ENCODE assay signal across 11 mouse cellular contexts in the genomic region with DNA sequence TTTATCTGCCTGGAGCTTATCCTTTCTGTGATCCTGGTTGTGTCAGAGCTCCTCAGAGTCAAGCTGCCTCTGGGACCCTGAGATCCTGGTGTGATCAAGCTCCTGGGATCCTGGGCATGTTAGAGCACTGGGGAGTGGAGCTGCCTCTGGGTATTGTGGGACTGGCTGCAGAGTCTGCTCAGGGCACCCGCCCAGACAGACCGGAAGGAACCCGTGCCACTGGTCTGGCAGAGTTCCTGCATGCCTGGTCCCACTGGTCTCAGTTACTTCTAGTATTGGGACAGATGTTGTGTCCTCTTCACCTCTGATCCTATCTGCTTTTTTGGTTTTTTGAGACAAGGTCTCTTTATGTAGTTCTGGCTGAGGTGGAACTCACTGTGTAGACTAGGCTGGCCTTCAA. TPM values are rescaled to one million over a fixed set of nuclear protein-coding genes. Genes with fewer than 3 reads are reported as not detected.
DNase-seq lines count a peak whose midpoint lies in the region; ATAC-seq and TF ChIP-seq lines count a peak whose summit lies in the region.
"Had no signal": no experiment of that assay in that cellular context is flagged by ENCODE, and none has a peak within 500 bp of the region (broad histone marks: within the 10 kb centered on the region; RNA-seq: fewer than 3 reads in every experiment).

No protein-coding gene starts in this region.

- no peaks in the 10 kb centered on the region for H3K36me3 ChIP-seq in liver, adult 2 months (ENCODE audit: control insufficient read depth, insufficient read depth, low read length)
- no peaks in the 10 kb centered on the region for H3K36me3 ChIP-seq in liver, postnatal 0 days (replicated peaks; ENCODE audit: insufficient read depth, low read length)
- H3K36me3 ChIP-seq in forebrain, embryonic 16.5 days (ENCODE audit: control insufficient read depth, insufficient read depth), result no peaks in the 10 kb centered on the region
- H3K36me3 ChIP-seq: embryonic facial prominence, embryonic 15.5 days; heart, embryonic 15.5 days had no signal

- peaks cover 12% of the 10 kb centered on the region for H3K4me1 ChIP-seq in liver, adult 2 months (ENCODE audit: control insufficient read depth, insufficient read depth, low read length)
- peaks cover 11% of the 10 kb centered on the region for H3K4me1 ChIP-seq in liver, postnatal 0 days (ENCODE audit: insufficient read depth)
- H3K4me1 ChIP-seq in forebrain, embryonic 16.5 days (replicated peaks; ENCODE audit: control insufficient read depth, insufficient read depth, low read length), result no peaks in the 10 kb centered on the region
- H3K4me1 ChIP-seq: embryonic facial prominence, embryonic 15.5 days had no signal

- H3K27ac ChIP-seq in liver, adult 2 months (replicated peaks; ENCODE audit: insufficient read depth, low read depth, low read length), result peak overlapping the region; percentile 0; the same call in 1 of the 2 replicates
- no peak overlapping the region for H3K27ac ChIP-seq in liver, postnatal 0 days (ENCODE audit: low read depth)
- H3K27ac ChIP-seq in forebrain, embryonic 16.5 days (ENCODE audit: low read length), result no peak overlapping the region
- H3K27ac ChIP-seq: embryonic facial prominence, embryonic 15.5 days; heart, embryonic 15.5 days had no signal

- H3K9me3 ChIP-seq in liver, postnatal 0 days (ENCODE audit: low read length), result no peaks in the 10 kb centered on the region
- H3K9me3 ChIP-seq in forebrain, embryonic 16.5 days (ENCODE audit: control insufficient read depth, low read length), result no peaks in the 10 kb centered on the region
- H3K9me3 ChIP-seq: embryonic facial prominence, embryonic 15.5 days; heart, embryonic 15.5 days had no signal

- TF ChIP-seq EP300 in liver, postnatal 0 days (IDR thresholded peaks at IDR 0.05; ENCODE audit: low read depth), result no peak

- H3K4me3 ChIP-seq in liver, adult 2 months (ENCODE audit: insufficient read depth, low read depth, low read length), result no peak overlapping the region
- no peak overlapping the region for H3K4me3 ChIP-seq in liver, postnatal 0 days (ENCODE audit: low read depth, low read length)
- no peak overlapping the region for H3K4me3 ChIP-seq in forebrain, embryonic 16.5 days (replicated peaks; ENCODE audit: low read length)
- H3K4me3 ChIP-seq: embryonic facial prominence, embryonic 15.5 days; heart, embryonic 15.5 days had no signal

- H3K9ac ChIP-seq in liver, adult 2 months (ENCODE audit: low read depth, low read length), result no peak overlapping the region
- no peak overlapping the region for H3K9ac ChIP-seq in liver, postnatal 0 days (replicated peaks)
- no peak overlapping the region for H3K9ac ChIP-seq in forebrain, embryonic 16.5 days (replicated peaks; ENCODE audit: low read depth, low read length)
- H3K9ac ChIP-seq: embryonic facial prominence, embryonic 15.5 days; heart, embryonic 15.5 days had no signal

- peak; percentile 30 to 47 for DNase-seq in cerebellum, postnatal 25 days
- no peak for DNase-seq in cerebellum, postnatal 4 days (ENCODE audit: low spot score in 2 of 2)
- peak; percentile 45 for DNase-seq in liver, adult 2 months (ENCODE audit: extremely low read depth, low read depth, low spot score)
- DNase-seq in liver, postnatal 0 days, result no peak
- DNase-seq in cerebellum, postnatal 36 days, result peak; percentile 24 to 27
- peak; percentile 63 for DNase-seq in lung, postnatal 14 days
- no peak for DNase-seq in ovary, adult 18-20 months (ENCODE audit: low spot score)

- H3K4me2 ChIP-seq in liver, postnatal 0 days (ENCODE audit: low read depth, low read length), result no peak overlapping the region
- no peak overlapping the region for H3K4me2 ChIP-seq in forebrain, embryonic 16.5 days (ENCODE audit: low read length)
- H3K4me2 ChIP-seq: embryonic facial prominence, embryonic 15.5 days; heart, embryonic 15.5 days had no signal

- no peaks in the 10 kb centered on the region for H3K27me3 ChIP-seq in liver, adult 2 months (ENCODE audit: control insufficient read depth, insufficient read depth, low read length)
- no peaks in the 10 kb centered on the region for H3K27me3 ChIP-seq in liver, postnatal 0 days (ENCODE audit: insufficient read depth, low read length)
- H3K27me3 ChIP-seq in forebrain, embryonic 16.5 days (replicated peaks; ENCODE audit: control insufficient read depth, insufficient read depth, low read length), result no peaks in the 10 kb centered on the region
- H3K27me3 ChIP-seq: CH12.LX; embryonic facial prominence, embryonic 15.5 days; heart, embryonic 15.5 days had no signal

- ATAC-seq in liver, postnatal 0 days, result no peak
- ATAC-seq in forebrain, embryonic 16.5 days, result no peak

- WGBS in liver, adult 2 months, result 3% methylated on average over 3 of the region's 3 CpGs
- WGBS in liver, postnatal 0 days (ENCODE audit: insufficient replicate concordance), result 63% methylated on average over 3 of the region's 3 CpGs
- 90% methylated on average over 3 of the region's 3 CpGs for WGBS in forebrain, embryonic 16.5 days

- H3K79me2 ChIP-seq in liver, adult 2 months (ENCODE audit: control insufficient read depth, insufficient read depth, low read length), result peaks cover 34% of the 10 kb centered on the region; the same call in 1 of the 2 replicates

- TF ChIP-seq POLR2A in liver, adult 2 months (IDR thresholded peaks at IDR 0.05; ENCODE audit: extremely low read depth, insufficient read depth, low read length), result no peak

- TF ChIP-seq CTCF in liver, adult 2 months (IDR thresholded peaks at IDR 0.05; ENCODE audit: low read depth, low read length), result no peak
- no peak for TF ChIP-seq CTCF in liver, postnatal 0 days (IDR thresholded peaks at IDR 0.05; ENCODE audit: low read depth)

RNA-seq across cellular contexts. Expression of gene B130006D01Rik, which starts 14.4 kb away (rescaled TPM):
- total RNA-seq in liver, adult 2 months (2014; rRNA removed), result 1.0 and 1.9 TPM in 2 replicates
- polyA plus RNA-seq in liver, adult 2 months (2012; rRNA removed), result 0.02 and 0.10 TPM in 2 replicates
- 0.18 and 0.31 TPM in 2 replicates for polyA plus RNA-seq in liver, postnatal 0 days (2015; fragmentation: Nextera tagmentation; extraction: Ambion mirVana)
- 1.3 and 2.4 TPM in 2 replicates for polyA plus RNA-seq in forebrain, embryonic 16.5 days (2015; fragmentation: Nextera tagmentation; extraction: Ambion mirVana)

RNA-seq across cellular contexts. Expression of gene Zfp652, which starts 25.3 kb away (rescaled TPM):
- 9.1 and 12.7 TPM in 2 replicates for total RNA-seq in liver, adult 2 months (2014; rRNA removed)
- 10.5 and 11.1 TPM in 2 replicates for polyA plus RNA-seq in liver, adult 2 months (2012; rRNA removed)
- 5.0 and 5.6 TPM in 2 replicates for polyA plus RNA-seq in liver, postnatal 0 days (2015; fragmentation: Nextera tagmentation; extraction: Ambion mirVana)
- 36.8 and 38.5 TPM in 2 replicates for polyA plus RNA-seq in forebrain, embryonic 16.5 days (2015; fragmentation: Nextera tagmentation; extraction: Ambion mirVana)

Comparison
In these comparisons a context has a peak if more than half of its experiments do, and no peak if none do; other contexts are left out.
1. DNase-seq: peak in cerebellum, postnatal 25 days (2 of 2), liver, adult 2 months (single experiment), cerebellum, postnatal 36 days (2 of 2) and lung, postnatal 14 days (single experiment); none in cerebellum, postnatal 4 days (0 of 2), liver, postnatal 0 days (single experiment) and ovary, adult 18-20 months (single experiment).